Mouse (Mus musculus) spleen, postnatal 4 days (tissue): ENCODE measurements around the gene Dennd4a.

Source experiments
- DNase-seq, 2 experiments: peaks; one replicate each; pipeline ENCODE4 v3.0.0; 2022; ENCODE audit warnings: low spot score in 2 of 2

Dennd4a gene

GRCm38 (mm10) chr9:64913973-64914372, 102.8 kb downstream of the Dennd4a start:
- DNase-seq = no peak

GRCm38 (mm10) chr9:64914629-64915028, 103.5 kb downstream of the Dennd4a start:
- no peak for DNase-seq

GRCm38 (mm10) chr9:64918560-64918959, 107.4 kb downstream of the Dennd4a start:
- peak; percentile 51 to 77 for DNase-seq

GRCm38 (mm10) chr9:64925771-64926170, 114.6 kb downstream of the Dennd4a start:
- DNase-seq = no peak

GRCm38 (mm10) chr9:64926201-64926991, 115.3 kb downstream of the Dennd4a start:
- DNase-seq = no peak

- DNase-seq = no peak
Measured at GRCm38 (mm10) chr9:64930256-64930655, 119.1 kb downstream of the Dennd4a start.

GRCm38 (mm10) chr9:64931751-64932610, 120.8 kb downstream of the Dennd4a start:
- DNase-seq = peak in 1 of 2 experiments; percentile 37

GRCm38 (mm10) chr9:64934015-64934754, 123.0 kb downstream of the Dennd4a start:
- peak; percentile 51 to 70 for DNase-seq

GRCm38 (mm10) chr9:64936508-64936907, 125.4 kb downstream of the Dennd4a start:
- peak; percentile 71 to 87 for DNase-seq

- no peak for DNase-seq
Measured at GRCm38 (mm10) chr9:64937491-64937890, 126.4 kb downstream of the Dennd4a start.

- no peak for DNase-seq
Measured at GRCm38 (mm10) chr9:64938535-64938934, 127.4 kb downstream of the Dennd4a start.

- DNase-seq = no peak
Measured at GRCm38 (mm10) chr9:64939281-64939680, 128.1 kb downstream of the Dennd4a start.

- no peak for DNase-seq
Measured at GRCm38 (mm10) chr9:64939790-64940189, 128.7 kb downstream of the Dennd4a start.

- no peak for DNase-seq
Measured at GRCm38 (mm10) chr9:64940731-64941346, 129.7 kb downstream of the Dennd4a start.

- DNase-seq = no peak
Measured at GRCm38 (mm10) chr9:64941650-64942049, 130.5 kb downstream of the Dennd4a start.

GRCm38 (mm10) chr9:64943997-64944396, 132.9 kb downstream of the Dennd4a start:
- DNase-seq = no peak

- no peak for DNase-seq
Measured at GRCm38 (mm10) chr9:64947483-64948095, 136.4 kb downstream of the Dennd4a start.

GRCm38 (mm10) chr9:64951161-64951657, 140.1 kb downstream of the Dennd4a start, which contains the start of gene Slc24a1:
Gene Slc24a1, minus strand, starts transcription at chr9:64951607.
- no peak for DNase-seq

GRCm38 (mm10) chr9:64952055-64952454, 140.9 kb downstream of the Dennd4a start:
- DNase-seq = no peak

- DNase-seq = no peak
Measured at GRCm38 (mm10) chr9:64953190-64953589, 142.1 kb downstream of the Dennd4a start.

GRCm38 (mm10) chr9:64956337-64956736, 145.2 kb downstream of the Dennd4a start:
- peak; percentile 51 to 80 for DNase-seq
